Mouse (Mus musculus) neutrophil, adult 5-6 weeks (primary cell): ENCODE measurements around the gene Dvl1. TPM values are rescaled to one million over a fixed set of nuclear protein-coding genes. Genes with fewer than 3 reads are reported as not detected.
A peak's percentile ranks its signal among the peaks of the same experiment; 100 is the strongest.

Experiments used
- ATAC-seq: fragments of 151-379, 151-347 bp; 2 replicates; pipeline ENCODE4 v1.8.0; 2017; ENCODE audit warnings: mild to moderate bottlenecking, moderate TSS enrichment; ENCODE audit not compliant: insufficient number of reproducible peaks, poor library complexity, low FRiP score, severe bottlenecking; ENCODE audit errors: extremely low read depth
- total RNA-seq: library from RNA; stranded (forward); fragments of 200-1000 nt; gene quantifications from 2 replicates; pipeline ENCODE4 v1.2.3, GENCODE M21; 2017

Dvl1 gene
- total RNA-seq, 1 experiment from 2014 or later, result 32.8 TPM

GRCm38 (mm10) chr4:155861787-155862186 lies 14.6 kb downstream of the Dvl1 start:
- peak; percentile 16; the same call in 1 of the 2 replicates for ATAC-seq

DNA sequence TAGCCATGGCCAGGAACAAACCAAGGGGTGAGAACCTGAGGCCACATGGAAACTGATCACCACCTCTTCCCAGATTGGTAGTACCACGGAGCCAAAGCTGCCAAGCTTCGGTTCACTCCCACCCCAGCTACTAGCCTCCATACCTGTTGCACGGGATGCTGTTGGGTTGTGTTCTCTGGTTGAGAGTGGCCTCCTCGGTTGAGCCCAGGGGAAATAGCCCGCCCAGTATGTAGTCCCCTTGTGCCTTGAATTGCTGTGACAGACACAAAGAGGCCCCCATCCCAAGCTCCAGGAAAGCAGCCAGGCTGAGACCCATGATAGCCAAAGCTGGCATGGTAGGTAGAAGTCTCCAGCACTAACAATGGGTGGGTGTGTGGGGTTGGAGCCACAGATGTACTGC lies 15.8 kb downstream of the Dvl1 start, which contains the start of gene Tas1r3:
Tas1r3 (minus strand) TSS at position 362 of the 400 bp plus-strand sequence.
- ATAC-seq, result no peak

GRCm38 (mm10) chr4:155868614-155869298 lies 21.6 kb downstream of the Dvl1 start:
- ATAC-seq, result no peak

GRCm38 (mm10) chr4:155869317-155870033 lies 22.3 kb downstream of the Dvl1 start, which contains the start of the genes Cptp and Ints11:
Cptp (minus strand) TSS chr4:155869440.
Ints11 (plus strand) TSS chr4:155869546.
- ATAC-seq, result peak; percentile 98

- no peak for ATAC-seq
Observed at GRCm38 (mm10) chr4:155871404-155871803, 24.2 kb downstream of the Dvl1 start.

- no peak for ATAC-seq
Observed at GRCm38 (mm10) chr4:155883587-155883986, 36.4 kb downstream of the Dvl1 start.

GRCm38 (mm10) chr4:155886330-155886729 lies 39.1 kb downstream of the Dvl1 start:
- ATAC-seq, result no peak

- ATAC-seq, result no peak
Observed at GRCm38 (mm10) chr4:155887674-155888073, 40.5 kb downstream of the Dvl1 start.

DNA sequence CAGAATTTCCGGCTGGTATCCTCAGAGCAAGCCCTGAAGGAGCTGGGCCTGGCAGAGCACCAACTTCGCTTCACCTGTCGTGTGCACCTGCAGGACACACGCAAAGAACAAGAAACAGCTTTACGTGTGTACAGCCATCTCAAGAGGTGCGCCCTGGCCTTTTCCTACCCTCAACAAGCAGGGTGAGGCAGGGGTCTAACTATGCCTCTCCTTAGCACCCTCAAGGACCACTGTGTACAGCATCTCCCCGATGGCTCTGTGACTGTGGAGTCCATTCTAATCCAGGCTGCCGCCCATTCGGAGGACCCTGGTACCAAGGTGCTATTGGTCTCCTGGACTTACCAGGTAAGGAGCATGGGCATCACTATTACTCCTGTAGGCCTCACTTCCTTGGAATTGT lies 41.0 kb downstream of the Dvl1 start:
- no peak for ATAC-seq

DNA sequence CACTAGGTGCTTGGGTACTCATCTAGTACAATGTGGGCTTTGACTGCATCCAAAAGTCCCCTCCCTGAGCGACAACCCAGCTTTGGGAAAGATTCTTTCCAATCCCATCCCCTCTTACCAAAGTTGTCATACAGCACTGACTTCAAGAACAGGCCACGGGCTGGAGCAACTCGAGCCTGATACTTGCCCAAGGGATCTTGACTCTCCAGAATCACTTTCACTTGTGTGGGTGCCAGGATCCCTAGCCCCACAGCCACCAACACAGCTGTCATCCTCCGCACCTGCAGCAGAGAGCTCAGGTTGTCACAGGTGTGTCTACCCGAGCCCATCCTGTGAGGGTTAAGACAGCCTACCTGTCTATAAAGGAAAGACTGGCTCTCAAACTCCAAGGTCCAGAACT lies 42.1 kb downstream of the Dvl1 start:
- ATAC-seq, result no peak

- no peak for ATAC-seq
Observed at GRCm38 (mm10) chr4:155891011-155891471, 43.8 kb downstream of the Dvl1 start.

- peak; percentile 79 for ATAC-seq
Observed at GRCm38 (mm10) chr4:155891551-155892001, 44.4 kb downstream of the Dvl1 start, which contains the start of the genes Pusl1 and Acap3. Pusl1 (minus strand) TSS chr4:155891781. Acap3 (plus strand) TSS chr4:155891822.

- peak; percentile 52 for ATAC-seq
Observed at GRCm38 (mm10) chr4:155892017-155892416, 44.8 kb downstream of the Dvl1 start.

- ATAC-seq, result no peak
Observed at GRCm38 (mm10) chr4:155892438-155893211, 45.4 kb downstream of the Dvl1 start.

GRCm38 (mm10) chr4:155893212-155893690 lies 46.0 kb downstream of the Dvl1 start:
- no peak for ATAC-seq

- ATAC-seq, result no peak
Observed at GRCm38 (mm10) chr4:155894311-155894881, 47.2 kb downstream of the Dvl1 start.

DNA sequence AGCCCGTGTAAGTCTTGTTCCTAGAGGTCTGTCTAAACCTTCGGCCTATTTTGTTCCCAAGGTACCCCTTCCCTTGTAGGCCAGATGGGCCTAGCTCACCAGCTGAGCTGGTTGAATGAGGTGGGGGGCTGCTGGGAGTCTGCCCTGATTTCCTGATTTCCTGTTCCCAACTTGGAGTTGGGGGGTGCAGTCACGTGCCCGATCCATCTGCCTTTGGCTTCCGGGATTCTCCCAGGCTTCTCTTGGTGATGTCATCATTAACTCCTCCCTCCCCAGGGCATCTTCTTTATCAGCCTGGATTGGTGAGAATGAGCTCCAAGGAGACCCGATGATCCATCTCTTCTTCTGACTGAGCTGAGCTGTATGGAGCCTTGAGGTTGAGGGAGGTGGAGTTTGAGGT lies 48.0 kb downstream of the Dvl1 start:
- ATAC-seq, result no peak

GRCm38 (mm10) chr4:155895826-155896225 lies 48.6 kb downstream of the Dvl1 start:
- ATAC-seq, result no peak

DNA sequence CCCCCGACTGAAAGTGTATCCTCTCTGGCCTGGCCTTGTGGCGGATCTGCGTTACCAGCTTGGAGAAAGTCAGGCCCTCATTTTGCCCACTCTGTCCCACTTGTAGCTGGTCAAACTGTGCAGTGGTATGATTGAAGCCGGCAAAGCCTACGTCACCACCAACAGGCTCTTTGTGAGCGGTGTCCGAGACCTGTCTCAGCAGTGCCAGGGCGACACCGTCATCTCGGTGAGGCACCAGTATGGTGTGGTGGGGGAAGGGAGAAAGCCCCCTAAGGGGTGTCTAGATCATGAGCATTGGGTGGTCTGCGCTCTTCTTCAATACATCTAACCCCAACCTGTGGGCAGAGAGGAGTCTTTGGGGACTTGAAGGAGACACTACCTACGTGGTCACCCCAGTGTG lies 49.3 kb downstream of the Dvl1 start:
- ATAC-seq, result no peak
